Mouse (Mus musculus): ENCODE results near the gene Golga7b.

- no peak for TF ChIP-seq CTCF (IDR thresholded peaks at IDR 0.05; ENCODE audit: low read depth)
- TF ChIP-seq EP300 (IDR thresholded peaks at IDR 0.05; ENCODE audit: low read depth): no peak
Measured at GRCm38 (mm10) chr19:42315070-42315679, 67.8 kb downstream of the Golga7b start.
